ENCODE assay signal across 17 mouse cellular contexts in the genomic region with DNA sequence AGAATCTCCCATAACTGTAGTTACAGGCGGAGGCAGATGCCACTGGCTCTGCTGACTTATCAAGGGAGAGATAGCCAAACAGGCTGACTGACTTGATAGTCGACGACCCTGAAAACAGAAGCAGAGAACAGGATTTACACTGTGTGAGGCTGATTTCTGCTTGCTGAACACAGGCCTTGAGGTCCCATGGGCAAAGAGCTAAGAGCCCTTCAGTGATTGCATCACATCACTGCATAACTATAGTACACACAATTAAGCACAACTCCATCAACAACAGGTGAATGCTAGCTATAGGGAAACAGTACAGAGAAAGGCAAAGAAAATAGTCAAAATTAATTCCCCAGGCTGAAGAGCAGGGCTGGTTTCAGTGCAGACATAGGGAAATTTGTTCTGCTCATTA.
DNase-seq lines count a peak whose midpoint lies in the region; ATAC-seq and TF ChIP-seq lines count a peak whose summit lies in the region.
"Had no signal": no experiment of that assay in that cellular context is flagged by ENCODE, and none has a peak within 500 bp of the region (broad histone marks: within the 10 kb centered on the region; RNA-seq: fewer than 3 reads in every experiment).

No protein-coding gene starts in this region.

- 46% methylated on average over 3 of the region's 3 CpGs for WGBS in embryonic facial prominence, embryonic 10.5 days
- 40% methylated on average over 3 of the region's 3 CpGs for WGBS in neural tube, embryonic 13.5 days
- 36% methylated on average over 3 of the region's 3 CpGs for WGBS in liver, postnatal 0 days (ENCODE audit: insufficient replicate concordance)

- no peaks in the 10 kb centered on the region for H3K9me3 ChIP-seq in embryonic facial prominence, embryonic 10.5 days
- H3K9me3 ChIP-seq in neural tube, embryonic 13.5 days: no peaks in the 10 kb centered on the region
- no peaks in the 10 kb centered on the region for H3K9me3 ChIP-seq in liver, postnatal 0 days (ENCODE audit: low read length)
- H3K9me3 ChIP-seq: embryonic facial prominence, embryonic 13.5 days; megakaryocyte, embryonic 14.5 days had no signal

- peak; percentile 32 for DNase-seq in embryo, embryonic 9.5 days (ENCODE audit: extremely low spot score)
- DNase-seq in embryo, embryonic 10.5 days (ENCODE audit: low spot score): no peak
- peak; percentile 31 for DNase-seq in lung, postnatal 14 days
- no peak for DNase-seq in lung, postnatal 10 days
- DNase-seq in embryonic facial prominence, embryonic 10.5 days (ENCODE audit: low spot score): no peak
- DNase-seq in liver, postnatal 0 days: no peak
- no peak for DNase-seq in urinary bladder, postnatal 4 days (ENCODE audit: low spot score in 2 of 2)
- DNase-seq: adrenal gland, postnatal 36 days; cerebellum, postnatal 10 days; heart, adult 18-20 months; spleen, adult 18-20 months; thymus, postnatal 25 days had no signal

- peaks cover 24% of the 10 kb centered on the region for H3K27me3 ChIP-seq in embryonic facial prominence, embryonic 10.5 days (replicated peaks; ENCODE audit: low read depth, poor library complexity, severe bottlenecking)
- peaks cover 3% of the 10 kb centered on the region; the same call in 1 of the 2 replicates for H3K27me3 ChIP-seq in neural tube, embryonic 13.5 days
- H3K27me3 ChIP-seq in liver, postnatal 0 days (ENCODE audit: insufficient read depth, low read length): no peaks in the 10 kb centered on the region
- H3K27me3 ChIP-seq: CH12.LX had no signal

- peak overlapping the region; percentile 85 for H3K27ac ChIP-seq in embryonic facial prominence, embryonic 10.5 days (replicated peaks)
- H3K27ac ChIP-seq in neural tube, embryonic 13.5 days (replicated peaks): no peak overlapping the region
- H3K27ac ChIP-seq in liver, postnatal 0 days (ENCODE audit: low read depth): no peak overlapping the region
- H3K27ac ChIP-seq: embryonic facial prominence, embryonic 13.5 days had no signal

- no peak for TF ChIP-seq CTCF in liver, postnatal 0 days (IDR thresholded peaks at IDR 0.05; ENCODE audit: low read depth)

- no peak; the same call in 1 of the 2 replicates for ATAC-seq in neural tube, embryonic 13.5 days (ENCODE audit: low read depth)
- ATAC-seq in liver, postnatal 0 days: no peak
- ATAC-seq: intestine, postnatal 0 days had no signal

- peak overlapping the region; percentile 38; the same call in 1 of the 2 replicates for H3K4me3 ChIP-seq in embryonic facial prominence, embryonic 10.5 days
- no peak overlapping the region for H3K4me3 ChIP-seq in neural tube, embryonic 13.5 days
- H3K4me3 ChIP-seq in liver, postnatal 0 days (ENCODE audit: low read depth, low read length): no peak overlapping the region
- H3K4me3 ChIP-seq: megakaryocyte, embryonic 14.5 days had no signal

- no peaks in the 10 kb centered on the region for H3K36me3 ChIP-seq in embryonic facial prominence, embryonic 10.5 days (replicated peaks)
- H3K36me3 ChIP-seq in neural tube, embryonic 13.5 days: no peaks in the 10 kb centered on the region
- H3K36me3 ChIP-seq in liver, postnatal 0 days (replicated peaks; ENCODE audit: insufficient read depth, low read length): no peaks in the 10 kb centered on the region
- H3K36me3 ChIP-seq: embryonic facial prominence, embryonic 13.5 days had no signal

- 0 out of 2 replicates have a peak overlapping the region, but pooled peaks have one; percentile 49 for H3K9ac ChIP-seq in neural tube, embryonic 13.5 days
- H3K9ac ChIP-seq in liver, postnatal 0 days (replicated peaks): no peak overlapping the region

- TF ChIP-seq EP300 in liver, postnatal 0 days (IDR thresholded peaks at IDR 0.05; ENCODE audit: low read depth): no peak

- H3K4me2 ChIP-seq in neural tube, embryonic 13.5 days: no peak overlapping the region
- H3K4me2 ChIP-seq in liver, postnatal 0 days (ENCODE audit: low read depth, low read length): no peak overlapping the region

- peaks cover 24% of the 10 kb centered on the region for H3K4me1 ChIP-seq in embryonic facial prominence, embryonic 10.5 days
- peaks cover 12% of the 10 kb centered on the region for H3K4me1 ChIP-seq in neural tube, embryonic 13.5 days (replicated peaks)
- no peaks in the 10 kb centered on the region for H3K4me1 ChIP-seq in liver, postnatal 0 days (ENCODE audit: insufficient read depth)

Comparison
In these comparisons a context has a peak if more than half of its experiments do, and no peak if none do; other contexts are left out.
1. DNase-seq: peak in embryo, embryonic 9.5 days (single experiment) and lung, postnatal 14 days (single experiment); none in embryo, embryonic 10.5 days (single experiment), lung, postnatal 10 days (single experiment), embryonic facial prominence, embryonic 10.5 days (single experiment), liver, postnatal 0 days (single experiment) and urinary bladder, postnatal 4 days (0 of 2).